Mouse (Mus musculus) urinary bladder, postnatal 14 days (tissue): ENCODE results near the gene Cerkl.

Source experiments
- DNase-seq: peaks from one replicate; pipeline ENCODE4 v3.0.0; 2021; ENCODE audit warnings: low spot score

Gene Cerkl

DNA sequence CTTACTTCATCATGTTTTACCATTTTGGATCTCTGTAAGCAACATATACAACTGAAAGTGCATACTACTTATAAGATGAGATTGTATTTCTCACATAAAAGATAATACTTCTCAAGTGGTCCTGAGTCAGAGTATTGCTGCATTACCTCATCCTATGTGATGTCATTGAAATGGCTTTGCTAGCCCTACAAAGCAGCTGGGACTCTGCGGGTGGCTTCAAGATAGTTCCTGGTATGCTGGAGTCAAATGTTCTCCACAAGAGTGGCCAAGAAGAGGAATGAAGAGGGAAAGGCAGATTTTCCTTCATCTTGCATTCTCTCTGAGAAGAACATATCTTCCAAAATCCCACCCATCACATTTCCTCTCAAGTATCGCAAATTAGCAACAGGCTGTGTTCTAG lies 13.2 kb downstream of the Cerkl start:
- DNase-seq: no peak

DNA sequence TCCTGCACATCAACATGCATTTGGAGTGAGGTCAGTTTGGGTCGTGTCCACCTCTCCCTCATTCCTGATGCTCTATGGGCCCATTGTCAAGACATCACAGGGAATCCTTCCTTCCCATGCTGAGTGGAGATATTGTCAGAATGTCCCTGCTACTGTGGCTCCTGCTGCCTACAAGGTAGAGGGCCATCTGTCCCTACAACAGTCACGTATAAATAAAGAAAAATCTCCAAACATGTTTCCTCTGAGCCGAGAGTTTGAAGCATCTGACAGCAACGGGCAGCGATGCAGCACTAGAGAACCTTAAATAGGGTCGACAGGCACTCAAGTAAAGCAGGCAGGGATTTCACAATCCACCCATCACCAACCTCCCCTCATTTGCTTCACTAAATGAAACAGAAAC lies 13.7 kb downstream of the Cerkl start:
- no peak for DNase-seq

DNA sequence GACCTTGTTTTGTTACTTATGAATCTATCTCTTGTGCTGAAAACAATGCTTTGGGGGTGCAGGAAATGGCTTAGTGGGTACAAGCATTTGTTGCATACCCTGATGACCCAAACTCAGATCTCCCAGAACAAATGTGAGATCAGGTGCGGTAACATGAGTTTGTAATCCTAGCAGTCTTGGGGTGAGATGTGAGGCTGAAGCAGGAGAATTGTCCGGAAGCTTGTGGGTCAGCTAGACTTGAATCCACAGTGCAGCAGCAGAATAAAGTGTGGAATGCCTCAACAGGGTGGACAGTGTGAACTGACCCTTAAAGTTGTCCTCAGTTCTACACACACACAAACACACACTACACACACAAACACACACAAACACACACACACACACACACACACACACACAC lies 14.4 kb downstream of the Cerkl start:
- no peak for DNase-seq

DNA sequence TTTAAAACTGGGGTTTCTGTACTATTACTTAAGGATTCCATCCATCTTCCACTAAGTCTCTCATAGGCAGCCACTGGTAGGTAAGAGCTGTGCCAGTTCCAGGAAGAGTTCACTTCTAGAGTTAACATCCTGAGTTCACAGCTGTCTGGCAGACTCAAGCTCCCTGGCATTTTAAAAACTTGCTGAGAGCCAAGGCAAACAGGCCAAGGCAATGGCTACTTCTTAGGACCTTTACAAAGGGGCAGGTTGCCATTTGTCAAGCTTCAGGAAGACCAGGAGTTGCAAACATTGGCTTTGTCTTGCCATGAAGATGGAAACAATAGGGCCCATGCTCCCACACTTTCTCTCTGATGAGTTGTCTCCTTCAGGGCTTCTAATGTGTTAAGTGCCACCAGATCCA lies 26.5 kb downstream of the Cerkl start:
- DNase-seq: no peak

DNA sequence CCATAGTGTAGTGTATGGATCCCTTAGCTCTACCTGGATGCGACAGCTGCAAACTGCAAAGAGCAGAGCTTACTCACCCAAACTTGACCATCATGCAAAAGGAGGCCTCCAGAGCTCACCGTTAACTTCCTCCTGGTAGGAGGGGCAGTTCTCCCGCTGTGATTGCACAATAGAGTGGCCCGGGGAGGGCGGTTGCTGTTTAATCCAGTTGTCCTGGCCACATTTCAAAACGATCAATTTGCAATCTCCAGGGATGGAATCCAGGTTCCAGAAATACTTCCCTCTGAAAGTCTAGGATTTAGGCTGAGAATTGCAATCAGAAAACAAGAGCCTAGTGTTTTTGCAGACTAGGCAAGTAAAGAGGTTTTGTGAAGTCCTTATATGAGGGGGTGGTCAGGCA lies 26.9 kb downstream of the Cerkl start:
- peak; percentile 24 for DNase-seq

DNA sequence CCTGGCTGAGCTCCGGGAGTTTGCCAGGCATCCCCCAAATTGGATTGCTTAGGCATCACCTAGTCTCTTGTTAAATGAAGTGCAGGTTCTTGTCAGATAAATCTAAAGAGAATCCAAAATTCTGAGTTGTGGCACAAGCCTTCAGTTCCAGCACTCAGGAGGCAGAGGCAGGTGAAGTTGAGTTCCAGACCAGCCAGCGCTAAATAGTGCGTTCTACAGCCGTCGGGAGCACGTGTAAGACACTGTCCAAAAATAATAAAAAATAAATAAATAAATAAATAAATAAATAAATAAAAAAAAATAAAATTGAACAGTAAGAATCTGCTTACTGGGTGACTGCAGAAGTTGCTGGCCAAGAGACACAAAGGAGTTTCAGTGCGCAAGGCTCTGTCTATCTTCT lies 27.5 kb downstream of the Cerkl start:
- no peak for DNase-seq

DNA sequence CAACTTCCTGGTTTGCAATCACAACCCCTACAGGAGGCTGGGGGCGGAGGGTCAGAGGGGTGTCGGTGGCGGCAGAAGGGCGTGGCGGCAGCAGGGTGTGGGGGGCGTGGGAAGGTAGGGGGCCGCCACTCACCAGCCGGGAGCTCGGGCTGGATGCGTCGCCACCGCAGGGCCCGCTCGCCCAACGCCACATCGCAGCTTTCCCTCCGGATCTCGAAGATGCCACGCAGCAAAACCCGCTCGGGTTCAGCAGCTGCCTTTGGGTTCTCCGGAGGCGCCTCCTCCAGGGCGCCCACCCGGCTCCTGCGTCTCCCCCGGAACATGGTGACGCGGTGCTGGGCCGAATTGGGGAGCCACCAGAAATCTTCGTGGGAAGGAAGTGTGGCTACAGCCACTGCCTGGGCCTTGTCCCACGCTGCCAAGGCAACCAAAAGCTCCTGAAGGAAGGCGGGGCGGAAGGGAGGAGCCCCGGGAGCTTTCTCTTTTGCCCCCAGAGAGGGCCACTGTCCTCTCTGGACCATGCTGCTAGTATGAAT lies 27.9 kb downstream of the Cerkl start:
- DNase-seq: no peak

DNA sequence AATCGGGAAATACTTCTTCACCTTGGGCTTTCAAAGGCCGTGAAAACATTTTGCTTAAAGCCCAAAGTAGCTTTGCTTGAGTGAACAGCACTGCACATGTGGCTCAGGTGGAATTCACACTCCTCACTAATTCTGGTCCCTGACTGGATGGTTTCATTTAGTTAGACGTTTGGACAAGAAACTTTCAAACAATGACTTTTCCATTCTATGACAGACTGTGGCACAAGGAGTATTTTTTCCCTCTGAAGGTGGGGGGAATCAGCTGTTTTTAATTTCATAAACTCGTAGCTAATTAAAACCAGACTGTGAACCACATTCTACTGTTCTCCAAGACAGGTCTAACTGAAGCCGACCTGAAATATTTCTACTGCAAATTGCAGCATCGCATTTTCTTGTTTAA lies 28.6 kb downstream of the Cerkl start:
- no peak for DNase-seq

DNA sequence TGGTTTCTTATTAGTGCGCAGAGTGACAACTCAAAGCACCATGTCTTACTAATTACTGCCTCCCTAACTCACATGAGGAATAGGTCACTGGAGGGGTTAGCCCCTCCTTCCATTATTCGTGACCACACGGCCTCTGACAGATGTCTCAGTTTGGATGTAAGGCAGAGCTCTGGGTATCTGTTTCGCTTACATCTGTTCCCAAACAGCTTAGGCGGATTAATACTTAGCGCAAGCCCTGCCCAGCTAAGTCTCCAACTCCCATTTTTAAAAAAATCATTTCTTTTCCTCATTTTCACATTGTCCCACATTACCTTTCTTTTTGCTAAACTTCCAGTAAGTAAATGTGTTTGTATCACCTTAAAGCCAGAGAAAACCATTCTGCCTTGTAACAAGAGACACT lies 34.9 kb downstream of the Cerkl start:
- no peak for DNase-seq

DNA sequence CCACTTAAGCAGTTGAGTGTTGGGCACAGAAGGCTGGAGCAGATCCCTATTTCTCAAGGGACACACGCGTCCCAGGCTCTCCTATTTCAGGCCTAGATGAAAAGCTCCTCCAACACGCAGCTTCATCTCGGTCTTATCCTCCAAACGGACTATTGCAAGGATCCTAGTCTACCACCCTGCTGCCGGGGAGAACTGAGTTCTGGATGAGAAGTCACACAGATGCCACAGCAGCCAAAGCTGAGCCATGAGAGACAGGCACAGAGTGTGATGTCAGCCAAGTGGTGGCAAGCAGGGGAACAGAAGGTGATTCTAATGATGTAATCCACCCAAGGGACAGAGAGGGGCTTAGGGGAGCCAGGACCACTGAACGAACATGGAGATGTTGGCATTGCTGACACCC lies 42.1 kb downstream of the Cerkl start:
- DNase-seq: no peak

DNA sequence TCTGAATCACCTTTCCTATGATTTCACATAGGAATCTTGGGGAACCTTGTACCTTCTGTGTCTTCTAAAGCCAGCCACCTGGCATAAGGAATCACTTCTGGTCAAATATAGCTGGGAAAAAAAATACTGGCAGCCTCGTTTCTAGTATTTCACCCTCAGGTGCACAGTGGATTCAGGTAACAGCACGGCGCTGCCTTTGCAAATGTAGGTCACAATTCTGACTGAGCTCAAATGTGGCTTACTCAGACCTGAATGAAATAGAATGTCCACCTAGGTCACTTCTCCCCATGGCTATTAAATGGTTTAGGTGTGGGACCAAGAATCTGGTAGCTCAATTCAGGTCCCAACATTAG lies 45.7 kb downstream of the Cerkl start:
- DNase-seq: no peak

DNA sequence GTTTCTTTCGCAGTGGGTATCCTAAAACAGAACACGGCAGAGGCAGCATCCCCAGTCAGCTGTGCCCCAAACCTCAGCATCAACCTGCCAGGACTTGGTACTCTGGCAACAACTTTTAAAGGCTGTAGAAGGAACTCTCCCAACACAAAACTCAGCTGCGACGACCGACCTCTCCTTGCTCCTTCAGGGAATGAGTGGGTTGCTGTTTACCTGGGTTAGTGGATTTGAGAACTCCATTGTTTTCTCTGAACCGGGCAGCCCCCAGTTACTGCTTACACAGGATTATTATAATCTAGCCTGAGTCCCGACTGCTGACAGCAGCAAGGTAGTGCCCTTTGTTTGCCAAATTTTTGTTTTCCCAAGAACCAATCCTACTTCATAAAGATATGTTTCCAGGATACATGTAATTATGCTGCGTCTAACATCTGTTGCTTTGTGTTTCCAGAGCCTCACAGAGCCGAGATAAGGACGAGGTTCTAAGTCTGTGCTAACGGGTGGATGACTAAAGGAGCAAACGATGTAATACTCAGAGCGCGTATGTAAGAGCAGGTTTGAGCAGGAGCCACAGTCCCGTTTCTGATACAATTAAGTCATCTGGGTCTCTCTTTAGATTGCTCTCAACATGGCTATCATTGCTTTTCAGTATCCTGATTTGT lies 46.2 kb downstream of the Cerkl start:
- no peak for DNase-seq

DNA sequence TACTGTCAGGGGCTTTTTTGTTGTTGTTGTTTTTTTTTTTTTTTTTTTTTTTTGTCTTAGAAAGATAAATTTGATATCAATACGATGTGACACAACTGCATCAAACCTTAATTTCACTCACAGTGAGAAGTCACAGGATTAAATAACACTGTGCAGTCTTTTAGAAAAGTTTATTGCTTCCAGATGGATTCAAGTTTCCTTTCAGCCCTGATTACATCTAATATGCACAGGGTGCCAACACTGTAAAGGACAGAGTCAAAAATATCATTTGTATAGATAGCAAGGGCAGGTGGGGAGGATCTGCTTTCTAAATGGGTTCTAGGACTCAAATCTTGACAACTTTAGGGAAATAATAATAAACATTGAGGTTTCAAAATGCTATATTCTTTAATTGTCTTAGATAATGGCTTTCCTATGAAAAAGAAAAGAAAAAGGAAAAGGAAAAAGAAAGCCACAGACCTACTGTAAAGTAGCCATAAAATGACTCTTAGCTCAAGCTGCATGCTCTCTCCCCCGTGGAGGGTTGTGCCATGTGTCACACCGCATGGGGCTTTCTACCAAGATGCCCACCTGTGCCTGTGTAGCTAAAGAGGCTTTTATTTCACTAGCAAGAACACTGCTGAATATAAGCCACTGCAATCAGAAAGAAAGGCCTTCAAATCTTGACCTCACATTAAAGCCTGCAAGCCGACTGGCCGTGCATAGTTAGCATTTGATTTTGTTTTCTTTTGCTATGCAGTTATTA lies 50.8 kb downstream of the Cerkl start:
- no peak for DNase-seq

DNA sequence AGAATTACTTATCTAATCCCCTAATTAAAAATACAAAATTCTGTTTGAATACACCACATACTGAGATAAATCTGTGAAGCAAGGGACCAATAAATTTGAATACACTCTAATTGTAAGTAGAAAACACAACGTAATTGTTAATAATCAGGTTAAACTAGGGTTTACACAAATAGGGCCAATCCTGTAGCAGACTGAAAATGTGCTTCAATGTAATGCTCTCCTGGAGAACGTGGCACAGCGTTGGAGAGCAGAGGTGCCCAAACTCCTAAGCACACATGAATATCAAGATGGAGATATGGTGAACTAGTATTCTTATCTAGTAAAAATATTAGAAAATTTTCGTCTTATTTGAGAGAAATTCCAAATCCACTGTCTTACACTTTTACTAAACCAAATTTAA lies 56.5 kb downstream of the Cerkl start:
- DNase-seq: no peak

DNA sequence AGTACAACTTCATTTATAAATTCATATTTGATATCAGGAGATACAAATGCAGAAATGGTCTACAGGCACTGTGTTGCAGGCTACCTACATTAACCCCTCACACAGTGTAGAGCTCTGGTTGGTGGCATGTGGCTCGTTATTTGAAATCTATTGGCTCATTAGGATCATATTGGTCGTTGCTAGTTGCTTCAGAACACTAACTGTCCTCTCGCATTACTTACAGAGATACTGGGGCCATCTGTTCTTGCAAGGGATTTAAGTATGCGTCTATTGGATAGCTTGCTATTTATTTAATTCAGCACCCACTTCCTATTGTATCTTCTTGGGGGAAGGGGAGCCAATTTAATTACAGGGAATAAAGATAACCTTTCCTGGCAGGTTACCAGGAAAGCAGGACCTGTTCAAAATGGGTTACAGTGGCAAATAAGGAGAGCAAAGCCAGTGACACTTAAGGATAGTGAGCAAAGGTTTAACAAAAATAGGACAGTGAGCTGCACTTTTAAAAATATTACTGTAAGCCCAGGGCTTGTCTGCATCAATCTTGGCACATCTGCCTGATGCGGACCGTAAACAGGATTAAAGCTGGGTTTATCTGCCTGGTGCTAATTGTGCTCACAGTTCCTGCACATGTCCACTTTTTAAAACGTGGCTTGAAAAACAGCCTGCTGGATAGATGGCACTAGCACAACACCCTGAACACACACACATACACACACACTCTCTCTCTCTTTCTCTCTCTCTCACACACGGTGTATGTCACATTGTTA lies 57.2 kb downstream of the Cerkl start:
- DNase-seq: no peak

DNA sequence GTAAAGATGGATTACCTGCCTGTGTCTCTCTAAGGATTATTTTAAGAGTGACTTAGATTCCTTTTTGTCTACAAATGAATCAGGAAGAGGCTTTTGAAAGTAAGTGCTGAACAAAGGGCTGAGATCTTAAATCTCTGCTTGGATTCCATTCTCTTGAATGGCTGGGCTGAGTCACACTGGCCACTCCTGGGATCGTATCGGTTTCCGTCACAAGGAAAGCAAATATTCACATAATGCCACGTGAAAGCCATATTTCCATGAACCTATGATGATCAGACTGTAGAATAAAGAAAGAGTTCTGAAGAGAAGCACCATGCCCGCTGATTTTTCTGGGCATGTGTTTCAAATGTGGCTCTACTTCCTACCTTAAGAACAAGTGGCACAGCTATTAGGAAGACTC lies 57.8 kb downstream of the Cerkl start:
- peak; percentile 26 for DNase-seq

DNA sequence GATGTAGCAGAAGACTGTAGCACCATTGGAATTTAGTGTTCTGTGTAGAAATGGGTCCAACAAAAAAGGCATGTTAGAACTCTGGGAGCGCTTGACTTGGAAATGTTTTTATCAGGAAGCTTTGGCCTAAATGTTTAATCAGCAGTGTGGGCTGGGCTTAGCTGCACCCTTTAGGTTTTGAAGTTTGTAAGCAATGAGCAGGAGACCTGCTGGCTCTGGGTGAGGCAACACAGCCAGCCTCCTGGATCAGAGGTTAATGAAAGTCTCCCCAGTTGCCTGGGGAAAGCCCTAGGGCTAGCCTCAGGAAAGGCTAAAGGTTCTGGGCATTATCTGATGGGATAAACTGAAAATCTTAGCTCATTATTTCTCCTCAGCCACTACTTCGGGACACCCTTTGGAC lies 58.2 kb downstream of the Cerkl start:
- no peak for DNase-seq

DNA sequence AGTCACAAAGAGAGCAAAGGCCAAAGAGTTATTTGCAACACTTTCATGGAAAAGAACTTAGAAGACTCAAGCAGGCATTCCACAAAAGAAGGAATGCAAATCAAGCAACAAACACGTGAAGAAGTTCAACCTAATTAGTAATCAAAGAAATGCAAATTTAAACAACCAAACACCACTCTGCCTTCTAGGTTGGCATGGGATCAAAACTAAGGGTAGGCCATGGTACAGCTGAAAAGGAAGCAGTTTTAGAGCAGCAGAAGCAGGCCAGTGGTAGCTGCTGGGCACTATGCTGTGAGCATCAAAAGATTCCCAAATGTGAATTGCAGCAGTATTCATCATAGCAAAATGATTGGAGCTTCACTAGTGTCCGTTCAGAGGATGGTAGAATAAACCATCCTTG lies 59.5 kb downstream of the Cerkl start:
- DNase-seq: no peak

DNA sequence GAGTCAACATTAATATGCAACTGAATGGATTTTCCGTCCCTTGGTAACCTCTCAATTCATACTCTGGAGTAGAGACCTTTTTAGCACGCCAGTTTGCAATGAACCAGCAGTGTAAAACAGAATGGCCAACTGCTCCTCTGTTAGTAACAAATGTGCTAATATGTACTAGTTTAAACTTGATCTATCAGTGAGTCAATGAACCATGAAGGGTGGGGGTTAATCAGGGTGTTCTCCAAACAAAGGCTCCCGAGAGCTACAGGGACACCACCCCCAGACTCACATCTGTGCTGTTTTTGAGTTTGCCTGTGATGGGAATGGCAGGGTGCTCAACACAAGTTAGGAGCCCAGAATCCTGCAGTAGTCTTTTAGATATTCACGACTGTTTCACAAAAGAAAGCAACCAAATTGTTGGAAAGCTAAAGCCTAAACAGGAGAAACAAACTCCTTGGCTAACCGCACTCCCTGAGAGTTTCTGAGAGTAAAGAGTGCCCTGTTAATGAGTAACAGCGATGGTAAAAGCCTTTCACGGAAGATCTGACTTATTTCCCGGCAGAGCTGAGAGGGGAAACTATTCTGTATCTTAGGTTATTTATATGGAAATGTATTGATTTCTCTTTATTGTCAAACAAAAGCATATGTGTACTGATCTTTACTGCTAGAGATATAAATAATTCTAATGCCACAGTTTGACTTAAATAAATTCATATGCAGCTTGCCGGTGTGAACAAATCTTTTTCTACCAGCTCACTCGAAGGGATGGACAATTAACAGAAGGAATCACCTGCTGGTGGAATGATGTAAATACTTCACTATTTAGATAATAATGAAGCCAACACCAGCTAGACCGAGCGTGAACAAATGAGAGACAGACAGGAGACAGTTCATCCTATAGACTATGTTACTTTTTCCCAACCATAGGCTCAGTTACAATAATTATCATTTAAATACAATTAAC lies 77.2 kb downstream of the Cerkl start:
- DNase-seq: no peak

DNA sequence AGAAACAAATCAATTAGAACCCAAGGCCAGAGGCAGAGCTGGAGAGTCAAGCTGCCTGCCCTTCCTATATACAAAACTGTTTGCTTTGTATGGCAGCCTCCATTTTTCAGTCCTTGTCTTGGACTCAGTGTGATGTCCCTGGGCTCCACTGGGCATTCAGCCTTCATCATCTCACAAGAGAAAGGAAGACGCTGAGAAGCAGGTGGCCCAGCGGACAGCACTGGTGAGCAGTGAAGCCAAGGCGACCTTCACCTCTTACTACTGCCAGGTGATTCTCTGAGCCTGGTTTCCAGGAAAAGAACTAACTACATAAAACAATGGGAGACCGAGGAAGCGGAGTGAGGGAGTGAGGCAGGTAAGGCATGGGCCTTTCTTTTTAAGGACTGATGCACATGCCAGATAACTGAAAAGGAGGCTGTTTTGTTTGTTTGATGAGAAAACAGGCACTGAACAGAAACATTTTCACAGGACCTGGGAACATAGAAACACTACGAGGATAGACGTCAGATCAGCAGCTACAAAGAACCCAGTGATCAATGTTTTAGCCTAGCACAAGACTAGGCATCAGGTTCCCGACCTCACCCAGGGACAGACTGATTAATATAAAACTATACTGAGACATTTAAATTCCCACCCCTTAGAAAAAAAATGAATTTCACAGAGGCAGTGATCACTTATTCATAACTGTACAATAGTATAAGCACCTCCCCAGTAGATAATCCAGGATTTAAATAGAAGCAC lies 78.1 kb downstream of the Cerkl start:
- DNase-seq: no peak

DNA sequence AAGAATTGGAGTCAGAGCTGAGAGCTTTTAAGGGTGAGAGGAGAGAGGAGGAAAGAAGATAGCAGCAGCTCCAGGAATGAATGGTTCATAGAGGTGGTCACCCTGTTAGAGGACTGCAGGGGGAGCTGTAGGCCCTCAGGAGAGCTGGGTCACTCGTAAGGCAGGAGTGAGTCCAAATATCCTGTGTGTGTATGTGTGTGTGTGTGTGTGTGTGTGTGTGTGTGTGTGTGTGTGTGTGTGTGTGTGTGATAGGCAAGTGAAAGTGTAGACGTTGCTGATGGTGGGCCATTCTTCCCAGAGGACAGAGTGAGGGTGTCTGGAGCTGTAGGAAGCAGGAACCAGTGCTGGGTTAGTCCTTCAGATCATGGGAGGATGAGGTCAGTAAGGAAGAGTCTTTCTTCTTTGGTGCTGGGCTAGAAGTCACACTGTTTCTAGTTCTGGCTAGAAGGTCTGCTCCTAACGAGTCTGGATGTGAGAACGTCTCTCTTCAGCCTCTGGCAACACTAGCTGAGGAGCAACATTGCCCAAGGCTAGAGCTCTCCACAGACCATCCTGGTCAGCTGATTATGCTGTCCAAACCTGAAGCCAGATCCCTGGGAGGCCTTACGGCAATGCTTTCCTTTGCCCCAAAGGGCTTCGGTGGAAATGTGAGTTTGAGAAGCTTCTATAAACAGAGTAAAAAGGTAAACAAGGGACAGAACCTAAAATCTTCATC lies 83.9 kb downstream of the Cerkl start:
- DNase-seq: peak; percentile 10
